Mouse (Mus musculus): ENCODE measurements around the gene Ddi1. TPM values are rescaled to one million over a fixed set of nuclear protein-coding genes. Genes with fewer than 3 reads are reported as not detected.

Ddi1 gene
- total RNA-seq (2012; rRNA removed) (not detected in 2 replicates), total RNA-seq (2014; rRNA removed) (not detected in 2 replicates), polyA plus RNA-seq (2012; ENCODE audit: insufficient read length, low read depth) (not detected in 2 replicates)

DNA sequence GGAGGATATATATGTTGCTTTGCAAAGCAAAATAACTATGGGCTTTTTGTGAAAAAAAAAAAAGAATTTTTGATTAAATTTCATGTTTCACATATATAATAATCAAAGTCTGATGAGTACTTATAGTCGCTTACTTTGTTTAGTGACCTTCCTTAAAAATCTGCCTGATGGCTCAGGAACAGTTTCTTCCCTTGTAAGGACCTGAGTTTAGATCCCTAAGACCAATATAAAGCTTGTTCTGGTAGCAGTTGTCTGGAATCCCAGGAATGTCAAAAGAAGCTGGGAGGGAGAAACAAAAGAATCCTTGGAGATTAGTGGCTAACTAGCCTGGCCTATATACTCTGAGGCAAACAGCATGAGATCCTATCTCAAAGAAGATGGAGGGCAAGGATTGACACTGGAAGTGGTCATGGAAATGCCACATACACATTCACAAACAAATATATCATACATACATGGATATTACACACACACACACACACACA, at the start of gene Ddi1:
Ddi1 (minus strand) TSS at position 51 of the 485 bp plus-strand sequence.
- Histone ChIP-seq H3K27me3 (replicated peaks) (no peaks in the 10 kb centered on the region), H3K27ac (ENCODE audit: insufficient read depth, low read depth) (no peak within 1 kb of the TSS), H3K9ac (ENCODE audit: insufficient read depth, low read depth) (no peak within 1 kb of the TSS), H3K4me3 (replicated peaks in 1 of 3; ENCODE audit: low read depth in 2 of 3, low read length in 2 of 3, poor library complexity in 1 of 3) (no peak within 1 kb of the TSS), H3K79me2 (replicated peaks; ENCODE audit: control insufficient read depth, extremely low read depth, insufficient read depth, poor library complexity, severe bottlenecking) (no peaks in the 10 kb centered on the region), H3K36me3 (replicated peaks in 1 of 2; ENCODE audit: control insufficient read depth in 1 of 2, insufficient read depth in 1 of 2, low read length in 1 of 2) (no peaks in the 10 kb centered on the region), H3K4me1 (ENCODE audit: control insufficient read depth in 1 of 2, insufficient read depth in 2 of 2) (no peaks in the 10 kb centered on the region), H3K4me2 (ENCODE audit: insufficient read depth, low read depth, poor library complexity, severe bottlenecking) (no peak within 1 kb of the TSS), H3K9me3 (replicated peaks; ENCODE audit: low read length) (no peaks in the 10 kb centered on the region)
- dilution Hi-C loops (cut with MboI; ENCODE audit: extremely low pct_ligation_motif_present, extremely low pct_unique_long_range_greater_than_20kb, low sequenced_read_pairs), result no loop called here
- no peak for DNase-seq (ENCODE audit: extremely low read depth)
- no peak for TF ChIP-seq POLR2A (IDR thresholded peaks at IDR 0.05; ENCODE audit: low read depth, low read length)
- TF ChIP-seq PAX5 (IDR thresholded peaks at IDR 0.05; ENCODE audit: low read length), result no peak
- no peak for TF ChIP-seq UBTF (IDR thresholded peaks at IDR 0.05; ENCODE audit: low read depth, low read length)
- no peak for TF ChIP-seq CHD1 (IDR thresholded peaks at IDR 0.05; ENCODE audit: low read depth, low read length)
- TF ChIP-seq ZC3H11A (IDR thresholded peaks at IDR 0.05; ENCODE audit: low read depth, low read length), result no peak
- TF ChIP-seq TCF12 (IDR thresholded peaks at IDR 0.05; ENCODE audit: low read depth, low read length), result no peak
- no peak for TF ChIP-seq NELFE (IDR thresholded peaks at IDR 0.05; ENCODE audit: low read depth, low read length)
- TF ChIP-seq TBP (conservative IDR thresholded peaks at IDR 0.05; ENCODE audit: low read depth, low read length), result no peak
- TF ChIP-seq E2F4 (IDR thresholded peaks at IDR 0.05; ENCODE audit: insufficient replicate concordance, low read depth, low read length), result no peak
- in situ Hi-C loops (cut with MboI; ENCODE audit: low pct_ligation_motif_present, low pct_unique_long_range_greater_than_20kb, low sequenced_read_pairs), result no loop called here

DNA sequence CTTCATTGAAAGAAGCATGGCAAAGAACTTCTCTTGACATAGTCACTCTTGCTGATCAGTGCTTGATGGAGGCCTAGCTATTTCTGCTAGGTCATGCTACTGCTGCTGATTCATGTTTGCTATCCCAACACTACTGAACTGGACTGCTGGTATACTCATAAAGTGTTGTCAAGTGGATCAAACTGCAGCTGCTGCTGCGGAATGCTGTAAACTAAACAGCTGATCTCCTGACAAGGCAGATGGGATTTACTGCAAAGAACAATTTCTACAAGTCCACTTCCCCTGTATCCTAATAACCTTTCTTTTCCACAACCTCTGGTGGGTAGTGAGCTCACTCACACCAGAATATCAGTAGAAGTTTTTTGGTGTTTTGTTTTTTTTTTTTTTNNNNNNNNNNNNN, 47.5 kb upstream of the Ddi1 start:
- Histone ChIP-seq H3K27ac (ENCODE audit: insufficient read depth, low read depth) (no peak overlapping the region), H3K79me2 (replicated peaks; ENCODE audit: control insufficient read depth, extremely low read depth, insufficient read depth, poor library complexity, severe bottlenecking) (no peaks in the 10 kb centered on the region), H3K9me3 (replicated peaks; ENCODE audit: low read length) (no peaks in the 10 kb centered on the region), H3K9ac (ENCODE audit: insufficient read depth, low read depth) (no peak overlapping the region), H3K27me3 (replicated peaks) (no peaks in the 10 kb centered on the region), H3K4me2 (ENCODE audit: insufficient read depth, low read depth, poor library complexity, severe bottlenecking) (no peak overlapping the region), H3K4me3 (replicated peaks in 1 of 3; ENCODE audit: low read depth in 2 of 3, low read length in 2 of 3, poor library complexity in 1 of 3) (no peak overlapping the region), H3K4me1 (ENCODE audit: control insufficient read depth in 1 of 2, insufficient read depth in 2 of 2) (no peaks in the 10 kb centered on the region), H3K36me3 (replicated peaks in 1 of 2; ENCODE audit: control insufficient read depth in 1 of 2, insufficient read depth in 1 of 2, low read length in 1 of 2) (no peaks in the 10 kb centered on the region)
- no peak for DNase-seq (ENCODE audit: extremely low read depth)
- in situ Hi-C loops (cut with MboI; ENCODE audit: low pct_ligation_motif_present, low pct_unique_long_range_greater_than_20kb, low sequenced_read_pairs), result no loop called here
- dilution Hi-C loops (cut with MboI; ENCODE audit: extremely low pct_ligation_motif_present, extremely low pct_unique_long_range_greater_than_20kb, low sequenced_read_pairs), result no loop called here
- no peak for TF ChIP-seq NELFE (IDR thresholded peaks at IDR 0.05; ENCODE audit: low read depth, low read length)
- no peak for TF ChIP-seq CHD1 (IDR thresholded peaks at IDR 0.05; ENCODE audit: low read depth, low read length)
- TF ChIP-seq CTCF (conservative IDR thresholded peaks at IDR 0.05 in 1 of 2, IDR thresholded peaks at IDR 0.05 in 1 of 2; ENCODE audit: low read depth in 2 of 2, low read length in 2 of 2), result no peak
- no peak for TF ChIP-seq POLR2AphosphoS2 (IDR thresholded peaks at IDR 0.05; ENCODE audit: low read depth, low read length)
- TF ChIP-seq USF1 (IDR thresholded peaks at IDR 0.05; ENCODE audit: low read depth, low read length), result no peak
- TF ChIP-seq JUN (IDR thresholded peaks at IDR 0.05; ENCODE audit: insufficient read depth, low read depth, low read length), result no peak
- no peak for TF ChIP-seq MYC (IDR thresholded peaks at IDR 0.05; ENCODE audit: low read depth, low read length)
- TF ChIP-seq BHLHE40 (IDR thresholded peaks at IDR 0.05; ENCODE audit: low read depth, low read length), result no peak
- TF ChIP-seq RAD21 (IDR thresholded peaks at IDR 0.05; ENCODE audit: low read depth, low read length), result no peak
- TF ChIP-seq USF2 (conservative IDR thresholded peaks at IDR 0.05; ENCODE audit: low read depth, low read length), result no peak
- TF ChIP-seq ZC3H11A (IDR thresholded peaks at IDR 0.05; ENCODE audit: low read depth, low read length), result no peak
- TF ChIP-seq JUND (conservative IDR thresholded peaks at IDR 0.05; ENCODE audit: low read depth, low read length), result no peak
- no peak for TF ChIP-seq CHD2 (IDR thresholded peaks at IDR 0.05; ENCODE audit: low read length)
